Mouse (Mus musculus) forebrain, embryonic 11.5 days (tissue): ENCODE measurements around the gene Pkd1l3. TPM values are rescaled to one million over a fixed set of nuclear protein-coding genes. Genes with fewer than 3 reads are reported as not detected.

ENCODE experiments used
- polyA plus RNA-seq: library from polyadenylated mRNA; unstranded; fragments of >200 nt; fragmentation: Nextera tagmentation; extraction: Ambion mirVana; gene quantifications from 2 replicates; pipeline ENCODE4 v1.2.1, GENCODE M21; 2014

Pkd1l3 gene
- polyA plus RNA-seq, 1 experiment from 2014 or later: 0.05 TPM

Other genes starting within 250 kb of the Pkd1l3 start
- 0.19 and 0.25 TPM in 2 replicates for gene Pmfbp1, start 120.5 kb upstream of the Pkd1l3 start, polyA plus RNA-seq
- 28.4 and 30.6 TPM in 2 replicates for gene Dhx38, start 48.7 kb upstream of the Pkd1l3 start, polyA plus RNA-seq
- gene Txnl4b, start 48.6 kb upstream of the Pkd1l3 start, polyA plus RNA-seq: 27.0 and 28.5 TPM in 2 replicates
- 0.27 and 0.45 TPM in 2 replicates for gene Hp, start 35.3 kb upstream of the Pkd1l3 start, polyA plus RNA-seq
- gene Dhodh, start 5.8 kb upstream of the Pkd1l3 start, polyA plus RNA-seq: 43.2 and 43.5 TPM in 2 replicates
- gene Ist1, start 78.7 kb downstream of the Pkd1l3 start, polyA plus RNA-seq: 172 and 186 TPM in 2 replicates
- gene Zfp821, start 91.0 kb downstream of the Pkd1l3 start, polyA plus RNA-seq: 50.2 and 56.1 TPM in 2 replicates
- 8.3 and 8.6 TPM in 2 replicates for gene Atxn1l, start 123.2 kb downstream of the Pkd1l3 start, polyA plus RNA-seq
- gene Ap1g1, start 164.0 kb downstream of the Pkd1l3 start, polyA plus RNA-seq: 47.0 and 47.1 TPM in 2 replicates